Mouse (Mus musculus) monocyte, adult 5-6 weeks (primary cell): ENCODE results near the gene Taf3. TPM values are rescaled to one million over a fixed set of nuclear protein-coding genes. Genes with fewer than 3 reads are reported as not detected.

Experiments used
- ATAC-seq: fragments of 153-309, 156-312 bp; replicated peaks from 2 replicates; pipeline ENCODE4 v1.8.0; 2017; ENCODE audit warnings: mild to moderate bottlenecking; ENCODE audit not compliant: low TSS enrichment, insufficient number of reproducible peaks, severe bottlenecking, poor library complexity, low FRiP score
- total RNA-seq: library from RNA; stranded (forward); fragments of 200-1000, 200-491, 200-594 nt; gene quantifications from 3 replicates; pipeline ENCODE4 v1.2.3, GENCODE M21; 2017

Taf3 gene
- total RNA-seq, 1 experiment from 2014 or later = 9.1 TPM

DNA sequence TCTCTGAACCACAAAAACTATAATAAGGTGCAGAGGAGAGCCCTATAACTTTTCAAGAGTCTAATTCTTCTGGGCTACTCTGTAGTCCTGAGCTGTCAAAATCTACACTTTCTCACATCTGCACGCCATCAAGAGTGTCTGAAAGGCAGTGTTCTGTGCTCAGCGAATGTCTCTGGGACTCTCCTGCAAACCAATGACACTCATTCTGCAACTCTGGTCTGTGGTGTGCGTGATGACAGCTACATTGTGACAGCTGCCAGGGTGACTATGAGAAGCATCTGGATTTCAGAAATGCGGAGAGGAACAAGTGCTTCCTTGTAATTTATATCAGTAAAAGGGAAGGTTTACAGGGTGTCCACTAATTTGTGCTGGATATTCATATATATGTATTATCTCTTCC lies 78.2 kb downstream of the Taf3 start:
- no peak for ATAC-seq

DNA sequence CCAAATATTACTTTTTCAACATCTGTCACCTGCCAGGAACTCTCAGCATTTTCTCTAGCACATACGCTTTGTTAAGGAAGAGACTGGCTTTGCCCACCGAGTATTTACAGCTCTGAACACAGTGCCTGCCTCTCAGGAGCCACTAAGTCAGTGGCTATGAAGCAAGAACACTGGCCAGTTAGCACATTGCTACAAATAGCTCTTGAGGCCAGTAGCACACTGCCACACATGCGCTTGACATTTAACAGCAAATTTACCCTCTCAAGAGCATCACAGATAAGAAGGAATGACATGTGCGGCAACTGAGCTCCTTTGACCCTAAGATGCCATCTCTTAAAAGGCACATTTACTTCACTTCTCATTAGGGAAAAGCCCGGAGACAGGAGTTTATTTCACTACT lies 78.7 kb downstream of the Taf3 start:
- no peak for ATAC-seq

DNA sequence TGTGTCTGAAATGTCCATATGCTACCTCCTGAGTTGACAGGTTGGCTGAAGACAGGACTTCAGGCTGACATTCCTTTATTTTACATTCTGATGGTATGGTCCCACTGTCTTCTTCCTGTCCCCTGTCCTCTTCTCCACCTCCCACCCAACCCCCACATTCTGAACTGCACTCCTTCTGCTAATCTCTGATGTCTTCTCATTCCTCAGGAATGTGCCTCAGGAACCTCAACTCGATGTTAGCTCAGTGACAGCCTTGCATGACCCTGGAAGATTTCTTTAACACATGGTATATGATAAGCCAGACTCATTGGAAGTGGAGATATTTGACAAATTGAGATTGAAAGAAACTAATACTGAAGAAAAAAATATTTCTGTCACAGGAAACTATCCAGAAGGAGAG lies 81.8 kb downstream of the Taf3 start:
- no peak for ATAC-seq

DNA sequence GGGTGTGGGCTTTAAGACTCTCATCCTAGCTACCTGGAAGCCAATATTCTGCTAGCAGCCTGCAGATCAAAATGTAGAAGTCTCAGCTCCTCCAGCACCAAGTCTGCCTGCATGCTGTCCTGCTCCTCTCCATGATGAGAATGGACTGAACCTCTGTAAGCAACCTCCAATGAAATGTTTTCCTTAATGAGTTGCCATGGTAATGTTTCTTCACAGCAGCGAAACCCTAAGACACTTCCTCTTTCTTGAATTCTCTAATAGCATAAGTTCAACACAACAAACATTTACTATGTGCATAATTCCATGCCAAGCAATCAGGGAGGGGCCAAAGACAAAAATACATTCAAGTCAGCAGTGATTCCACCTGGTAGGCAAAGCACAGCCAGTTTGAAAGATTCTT lies 82.8 kb downstream of the Taf3 start:
- ATAC-seq = peak; percentile 84

DNA sequence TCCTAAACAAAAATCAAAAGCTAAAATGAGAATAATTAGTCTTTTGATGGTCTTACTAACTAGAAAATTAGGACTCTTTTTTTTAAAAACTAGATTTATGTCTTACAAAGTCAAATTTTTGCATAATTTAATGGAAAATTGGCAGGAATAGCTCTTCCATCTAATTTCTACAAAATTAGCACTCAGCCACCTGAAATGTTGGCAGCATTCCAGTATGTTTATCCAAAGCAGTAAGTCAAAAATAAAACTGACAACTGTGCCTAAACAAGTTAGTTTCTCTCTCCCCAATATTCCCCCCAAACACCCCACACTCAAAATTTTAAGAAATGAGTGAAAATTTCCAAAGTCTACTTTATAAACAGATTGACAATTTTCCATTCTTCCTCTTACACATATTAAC lies 85.5 kb downstream of the Taf3 start:
- ATAC-seq = no peak

DNA sequence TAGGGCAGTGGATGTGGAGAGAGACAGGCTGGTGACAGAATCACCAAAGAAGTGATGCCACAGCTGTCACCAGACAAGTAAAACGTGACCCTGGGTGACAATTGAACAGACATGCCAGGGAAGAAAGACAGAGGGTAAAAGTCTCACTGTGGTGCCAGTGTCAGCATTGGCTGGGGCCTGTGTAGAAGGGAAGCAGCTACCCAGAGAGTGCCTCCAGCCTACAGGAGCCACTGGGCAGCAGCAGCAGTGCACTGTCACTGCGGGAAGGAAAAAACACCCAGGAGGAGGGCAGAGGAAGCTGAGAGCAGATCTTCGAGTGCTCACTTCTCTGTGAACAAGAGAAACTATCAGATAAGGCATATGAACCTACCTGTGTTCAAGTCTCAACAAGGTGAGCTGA lies 86.7 kb downstream of the Taf3 start:
- ATAC-seq = no peak

DNA sequence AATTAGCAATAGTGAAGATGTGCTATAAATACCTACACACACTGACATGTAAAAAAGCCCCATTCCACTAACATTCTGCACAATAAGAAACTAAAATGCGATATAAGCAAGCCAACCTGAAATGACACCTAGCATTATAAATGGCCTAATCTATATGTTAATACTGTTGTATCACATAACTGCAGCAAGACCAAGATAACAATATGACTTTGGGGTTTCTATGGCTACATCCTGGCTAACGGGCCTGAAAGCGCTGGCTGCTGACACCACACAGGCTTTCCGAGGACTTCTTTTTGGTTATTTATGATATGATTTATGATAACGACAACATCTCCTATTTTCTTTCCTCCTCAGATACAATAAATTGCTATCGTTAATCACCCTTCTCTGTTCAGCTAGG lies 90.4 kb downstream of the Taf3 start:
- ATAC-seq = no peak

DNA sequence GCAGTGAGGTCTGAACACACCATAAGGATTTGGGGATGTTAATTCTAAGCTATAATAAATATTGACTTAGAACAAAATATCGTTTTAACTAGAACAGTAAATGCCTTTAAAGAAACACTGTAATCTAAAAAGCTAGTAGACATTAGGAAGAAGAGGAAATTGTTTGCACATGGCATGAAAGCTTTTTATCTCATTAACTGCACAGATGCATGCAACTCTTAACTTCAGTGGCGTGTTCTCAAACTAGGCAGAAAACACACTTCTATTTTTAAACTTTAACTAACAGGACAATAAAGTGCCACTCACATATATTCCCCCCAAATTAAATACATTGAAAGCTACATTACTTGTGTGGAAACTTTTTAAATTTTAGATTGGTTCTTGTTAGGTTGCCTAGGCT lies 91.8 kb downstream of the Taf3 start:
- no peak for ATAC-seq

DNA sequence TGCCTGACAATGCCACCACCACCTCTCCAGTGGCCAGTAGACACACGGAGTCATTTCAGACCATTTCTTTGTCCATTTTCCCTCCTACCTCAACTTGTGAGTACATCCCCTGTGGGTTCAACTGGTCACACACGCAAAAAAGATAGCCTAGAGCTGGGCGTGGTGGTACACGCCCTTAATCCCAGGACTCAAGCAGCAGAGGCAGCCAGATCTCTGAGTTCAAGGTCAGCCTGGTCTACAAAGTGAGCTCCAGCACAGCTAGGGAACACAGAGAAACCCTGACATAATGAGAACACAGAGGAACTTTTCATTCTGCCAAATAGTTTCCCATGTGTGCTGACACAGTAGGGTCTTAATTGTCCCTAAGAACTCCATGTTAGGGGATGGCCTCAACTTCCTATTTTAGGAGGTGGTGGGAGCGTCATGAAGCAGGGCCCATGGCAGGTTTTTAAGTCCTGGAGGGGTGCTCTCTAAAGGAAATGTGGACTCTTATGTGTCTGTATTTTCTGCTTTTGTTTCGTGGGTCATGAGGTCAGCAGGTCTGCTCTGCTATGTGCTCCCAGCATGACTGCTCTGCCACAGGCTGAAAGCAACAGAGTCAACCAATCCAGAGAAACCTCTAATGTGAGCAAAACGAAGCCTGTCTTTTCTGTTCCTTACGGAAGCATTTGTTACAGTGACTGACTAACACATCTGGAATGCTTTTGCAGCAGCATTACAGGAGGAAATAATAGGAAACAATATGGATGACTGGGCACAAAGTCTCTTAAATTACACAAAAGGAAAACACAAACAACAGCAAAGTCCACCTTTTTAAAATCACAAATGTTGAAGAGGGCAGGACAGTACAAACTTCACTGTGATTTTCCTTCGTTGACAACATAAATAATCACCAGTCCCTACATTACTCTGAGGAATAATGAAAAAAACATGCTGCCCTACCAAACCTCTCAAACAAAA lies 92.5 kb downstream of the Taf3 start:
- ATAC-seq = no peak

DNA sequence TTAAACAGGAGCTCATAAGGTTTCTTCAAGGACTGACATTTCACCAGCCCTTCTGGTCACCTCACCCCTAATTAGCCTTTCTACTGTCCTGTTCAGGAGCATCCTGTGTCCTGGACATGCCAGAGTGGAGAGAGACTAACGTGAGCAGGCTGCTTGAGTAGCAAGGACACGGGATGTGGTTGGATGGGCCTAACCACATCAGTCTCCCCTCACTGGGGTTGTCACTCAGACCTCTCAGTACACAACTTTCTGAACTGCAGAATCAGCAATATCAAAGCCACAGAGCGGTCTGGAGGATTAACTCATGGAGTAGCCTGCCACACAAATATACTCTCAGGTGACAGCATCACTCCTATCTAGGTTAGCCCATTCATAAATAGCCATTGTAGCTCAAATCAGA lies 101.7 kb downstream of the Taf3 start:
- 0 out of 2 replicates have a peak, but pooled peaks have one; percentile 13 for ATAC-seq

DNA sequence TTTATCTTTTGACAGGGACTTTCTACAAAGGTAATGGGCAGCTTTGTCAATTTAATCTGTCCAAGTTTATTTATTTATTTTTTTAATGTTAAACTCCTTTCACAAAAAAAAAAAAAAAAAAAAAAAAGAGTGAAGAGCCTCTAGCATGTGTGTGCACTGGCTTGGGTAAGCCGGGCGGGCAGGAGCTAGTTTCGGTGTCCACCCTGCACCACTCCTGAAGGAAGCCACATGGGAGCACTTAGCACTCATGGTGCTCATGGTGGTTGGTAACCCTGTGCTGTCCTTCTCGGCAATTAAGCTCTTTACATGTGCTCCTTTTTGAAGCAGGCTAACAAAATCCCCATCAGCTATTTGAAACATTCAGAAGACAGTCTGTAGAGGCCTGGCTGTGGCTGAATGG lies 102.8 kb downstream of the Taf3 start:
- ATAC-seq = no peak

DNA sequence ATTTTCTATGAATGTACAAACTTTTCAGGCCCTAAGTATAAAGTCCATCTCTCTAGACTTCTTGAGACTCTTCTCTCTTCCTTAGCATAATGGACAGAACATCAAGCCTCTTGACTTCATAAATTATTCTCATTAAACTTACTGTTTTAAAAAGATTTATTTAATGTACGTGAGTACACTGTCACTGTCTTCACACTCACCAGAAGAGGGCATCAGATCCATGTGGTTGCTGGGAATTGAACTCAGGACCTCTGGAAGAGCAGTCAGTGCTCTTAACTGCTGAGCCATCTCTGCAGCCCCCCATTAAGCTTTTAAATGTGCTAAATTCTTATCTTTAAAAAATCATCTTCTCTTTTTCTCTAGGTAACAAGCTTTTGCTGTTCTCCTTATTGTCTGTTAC lies 105.4 kb downstream of the Taf3 start:
- no peak for ATAC-seq

DNA sequence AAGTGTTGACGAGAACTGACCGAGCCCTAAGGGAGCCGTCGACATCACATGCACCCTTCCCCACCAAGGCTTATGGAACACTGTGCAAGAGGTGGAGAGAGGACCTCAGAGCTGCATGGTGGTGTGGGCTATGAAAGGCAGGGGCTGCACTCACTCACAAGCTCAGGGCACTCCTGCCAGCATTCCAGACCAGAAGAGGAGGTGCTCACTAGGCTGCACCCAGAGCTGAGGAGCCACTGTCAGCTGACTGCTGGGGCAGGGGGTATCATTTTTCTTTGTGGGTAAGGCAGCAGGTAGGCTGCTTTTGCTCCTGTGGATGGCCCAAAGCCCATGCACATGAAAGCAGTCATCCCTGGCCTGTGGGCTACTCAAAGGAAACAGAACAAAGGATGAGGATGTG lies 109.1 kb downstream of the Taf3 start:
- ATAC-seq = no peak

DNA sequence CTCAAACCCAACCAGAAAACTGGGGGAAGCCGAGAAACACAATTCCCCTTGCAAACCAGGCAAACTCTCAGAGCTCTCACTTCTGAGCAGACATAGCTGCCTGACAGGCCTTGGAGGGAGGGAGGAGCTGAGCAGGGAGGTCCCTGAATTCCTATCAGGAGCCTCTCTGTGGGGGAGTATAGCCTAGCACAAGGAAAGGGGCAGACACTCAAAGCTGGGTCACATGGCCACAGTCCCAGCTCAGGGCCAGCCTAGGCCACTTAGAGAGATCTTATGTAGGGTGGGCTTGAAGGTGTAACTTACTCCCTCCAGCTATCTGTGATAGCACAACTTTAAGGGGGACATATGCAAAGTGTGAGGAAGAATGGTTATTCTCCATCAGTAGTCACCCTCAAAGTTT lies 112.4 kb downstream of the Taf3 start:
- ATAC-seq = no peak

DNA sequence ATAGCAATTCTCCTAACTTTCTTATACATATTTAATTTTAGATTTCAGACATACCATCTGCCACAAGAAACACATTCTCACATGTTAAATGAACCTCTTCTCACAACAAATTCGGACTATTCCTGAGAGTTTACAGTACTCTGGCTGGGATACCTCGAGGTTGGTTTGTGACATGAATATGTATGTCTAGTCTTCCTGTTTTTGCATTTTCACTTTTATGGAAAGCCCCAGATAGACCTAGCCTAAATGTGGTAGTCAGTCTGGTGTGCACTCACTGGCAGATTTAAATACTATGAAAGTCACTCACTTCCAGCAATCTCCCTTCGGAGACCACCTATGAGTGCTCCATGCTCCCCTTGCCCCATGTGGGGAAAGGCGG lies 121.5 kb downstream of the Taf3 start:
- no peak for ATAC-seq

DNA sequence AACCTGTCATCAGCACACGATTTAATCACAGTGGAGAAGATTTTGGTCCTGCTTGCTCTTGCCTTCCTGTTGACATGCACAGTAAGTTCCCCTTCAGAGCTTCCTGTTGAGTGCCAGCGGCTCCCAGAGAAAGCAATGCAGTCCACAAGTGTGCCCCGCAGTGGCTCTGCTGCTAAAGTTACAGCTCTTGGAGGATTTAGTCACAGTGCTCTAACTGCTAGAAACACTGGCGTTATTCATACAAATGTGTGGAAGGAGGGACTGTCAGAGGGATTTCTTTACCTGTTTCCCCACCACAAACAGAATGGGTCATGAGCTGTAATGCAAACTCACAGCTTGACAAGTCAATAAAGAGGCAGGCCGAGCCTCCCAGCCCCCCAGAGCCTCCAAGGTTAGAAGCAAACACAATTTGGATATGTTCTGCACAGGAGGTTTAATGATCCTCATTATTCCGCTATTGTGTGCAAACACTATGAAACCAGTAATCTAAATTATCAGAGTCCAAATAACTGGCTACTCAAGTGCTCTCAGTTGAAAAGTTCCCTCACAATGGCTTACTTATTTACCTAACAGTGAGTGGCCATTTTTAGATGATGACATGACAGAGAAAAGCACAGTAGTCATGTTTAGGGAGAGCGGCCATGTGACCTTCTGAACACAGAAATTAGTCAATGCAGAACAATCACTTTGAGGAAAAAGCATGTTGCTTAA lies 122.0 kb downstream of the Taf3 start:
- ATAC-seq = peak; percentile 51; the same call in 1 of the 2 replicates

DNA sequence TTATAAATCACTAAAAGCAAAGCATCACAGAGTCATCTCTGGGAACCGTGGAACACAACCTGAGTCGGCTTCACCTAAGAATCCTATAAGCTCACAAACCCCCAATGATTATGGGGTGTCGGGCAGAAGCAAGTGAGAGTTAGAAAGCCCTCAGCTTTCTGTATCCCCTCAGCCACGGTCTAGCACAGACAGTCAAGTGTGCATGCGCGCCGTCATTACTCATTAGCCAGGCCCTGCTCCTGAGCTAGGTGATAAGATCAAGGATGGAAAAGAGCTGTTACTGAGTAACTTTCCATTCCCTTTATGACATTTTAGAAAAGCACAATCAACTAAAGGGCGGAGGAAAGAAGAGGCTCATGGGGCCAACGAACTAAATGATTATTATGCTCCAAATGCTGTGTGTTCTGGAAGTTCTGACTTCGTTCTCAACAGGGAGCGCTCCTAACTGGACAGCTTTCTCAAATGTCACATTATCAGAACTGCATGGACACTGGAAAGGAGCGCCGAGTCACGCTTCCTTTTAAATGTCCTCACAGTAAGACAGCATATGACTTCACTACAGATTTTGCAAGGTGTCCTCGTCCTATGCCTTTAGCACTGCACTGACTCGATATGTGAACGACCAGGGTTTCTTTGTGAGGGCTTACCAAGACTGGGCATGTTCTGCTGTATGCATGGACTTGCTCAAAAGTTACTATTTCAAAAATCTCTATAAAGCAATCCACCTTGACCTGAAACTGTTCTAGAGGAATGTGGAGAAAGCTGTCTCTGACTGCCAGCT lies 129.5 kb downstream of the Taf3 start:
- ATAC-seq = no peak

DNA sequence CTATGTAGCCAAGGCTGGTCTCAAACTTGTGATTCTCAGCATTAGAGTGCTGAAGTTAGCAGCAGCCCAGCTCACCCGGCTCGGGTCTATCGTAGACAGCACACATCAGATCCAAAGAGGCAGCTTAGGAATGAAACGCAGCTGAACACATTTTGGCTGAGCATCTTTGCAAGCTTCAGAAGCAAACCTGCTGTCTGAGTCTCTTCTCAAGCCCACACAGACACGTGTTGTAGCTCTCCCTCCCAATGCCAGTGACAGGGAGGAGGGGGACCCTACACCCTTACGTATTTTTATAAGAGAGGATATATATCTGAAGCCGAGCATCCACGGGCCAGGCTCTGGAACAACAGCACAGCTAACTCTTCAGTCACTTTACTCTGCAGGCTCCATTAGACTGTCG lies 130.8 kb downstream of the Taf3 start:
- no peak for ATAC-seq

DNA sequence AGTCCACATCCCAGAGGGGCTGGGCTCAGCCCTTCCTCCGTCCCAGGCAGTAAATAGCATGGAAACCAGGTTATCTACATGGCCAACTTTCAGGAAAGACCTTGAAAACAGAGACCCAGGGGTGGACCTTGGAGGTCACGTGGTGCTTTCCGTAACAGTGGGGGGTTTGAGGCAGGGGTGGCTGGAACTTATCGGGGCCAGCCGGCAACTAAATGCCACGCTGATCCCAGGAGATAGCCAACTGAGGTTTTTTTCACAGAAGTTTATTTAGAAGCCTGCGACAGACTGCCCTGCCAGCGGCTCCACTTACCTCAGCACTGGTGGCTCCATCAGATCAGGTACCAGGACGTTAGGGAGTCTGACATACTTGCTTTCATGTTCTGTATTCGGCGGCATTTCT lies 142.4 kb downstream of the Taf3 start:
- ATAC-seq = no peak
